Mouse (Mus musculus) kidney, embryonic 15.5 days (tissue): ENCODE measurements around the gene Tmem254a. TPM values are rescaled to one million over a fixed set of nuclear protein-coding genes. Genes with fewer than 3 reads are reported as not detected.
A peak's percentile ranks its signal among the peaks of the same experiment; 100 is the strongest.
"Not testable (repeated sequence)": the region's sequence is repeated elsewhere in the genome, so short reads cannot be mapped to it uniquely, and the experiment has no call there.

Experiments
- ATAC-seq: fragments of 200-750 bp; cut with Nextera tagmentation; replicated peaks from 2 replicates; pipeline ENCODE4 v1.8.0; 2017; ENCODE audit warnings: moderate TSS enrichment; ENCODE audit not compliant: low FRiP score
- H3K27ac ChIP-seq: fragments of 300-500 bp; sonication (generic); 2 replicates; pipeline ENCODE4 v1.5.1; 2015; ENCODE audit warnings: mild to moderate bottlenecking, inconsistent platforms
- H3K27me3 ChIP-seq: fragments of 300-500 bp; sonication (generic); 2 replicates; pipeline ENCODE4 v1.6.1; 2015; ENCODE audit warnings: inconsistent platforms
- H3K36me3 ChIP-seq: fragments of 300-500 bp; sonication (generic); 2 replicates; pipeline ENCODE4 v1.6.1; 2015; ENCODE audit warnings: inconsistent platforms
- H3K4me1 ChIP-seq: fragments of 300-500 bp; sonication (generic); 2 replicates; pipeline ENCODE4 v1.6.1; 2015; ENCODE audit warnings: inconsistent platforms
- H3K4me2 ChIP-seq: fragments of 300-500 bp; sonication (generic); 2 replicates; pipeline ENCODE4 v1.6.1; 2015; ENCODE audit warnings: moderate library complexity, mild to moderate bottlenecking, inconsistent platforms
- H3K4me3 ChIP-seq: fragments of 300-500 bp; sonication (generic); replicated peaks from 2 replicates; pipeline ENCODE4 v1.5.1; 2015; ENCODE audit warnings: mild to moderate bottlenecking, inconsistent platforms
- H3K9ac ChIP-seq: fragments of 300-500 bp; sonication (generic); 2 replicates; pipeline ENCODE4 v1.6.1; 2015; ENCODE audit warnings: mild to moderate bottlenecking, inconsistent platforms
- H3K9me3 ChIP-seq: fragments of 300-500 bp; sonication (generic); replicated peaks from 2 replicates; pipeline ENCODE4 v1.6.1; 2016; ENCODE audit warnings: inconsistent platforms
- WGBS: fragments of 180-500 bp; shearing (Covaris S2); methylation state at CpG from one replicate; pipeline ENCODE4 v1.1.7; 2015; ENCODE audit warnings: mixed read lengths; 5-methylcytosine and 5-hydroxymethylcytosine counted together
- polyA plus RNA-seq: library from polyadenylated mRNA; unstranded; fragments of >200 nt; fragmentation: Nextera tagmentation; extraction: Ambion mirVana; gene quantifications from 2 replicates; pipeline ENCODE4 v1.2.1, GENCODE M21; 2015

Tmem254a gene
- 3.3 and 4.1 TPM in 2 replicates for polyA plus RNA-seq

- ATAC-seq: peak; percentile 82; the same call in 1 of the 2 replicates
Observed at GRCm38 (mm10) chr14:25927562-25927881, at the start of gene Tmem254a. Gene Tmem254a, minus strand, starts transcription at chr14:25927672.

GRCm38 (mm10) chr14:25957861-25958260, 30.4 kb upstream of the Tmem254a start:
- WGBS: no CpG with 5 or more reads among the region's 3 CpGs
- not testable (repeated sequence) for H3K4me1 ChIP-seq, H3K27me3 ChIP-seq, H3K4me3 ChIP-seq, H3K9me3 ChIP-seq, ATAC-seq, H3K9ac ChIP-seq, H3K36me3 ChIP-seq, H3K27ac ChIP-seq, H3K4me2 ChIP-seq

More at GRCm38 (mm10) chr14:25927562-25927881, at the start of gene Tmem254a:
- no CpG with 5 or more reads among the region's 10 CpGs for WGBS
- H3K4me3 ChIP-seq, H3K36me3 ChIP-seq, H3K9me3 ChIP-seq, H3K9ac ChIP-seq, H3K27ac ChIP-seq, H3K4me1 ChIP-seq, H3K4me2 ChIP-seq, H3K27me3 ChIP-seq: not testable (repeated sequence)

GRCm38 (mm10) chr14:25938004-25938403, 10.5 kb upstream of the Tmem254a start, which contains the start of gene Cphx1:
Gene Cphx1, plus strand, starts transcription at chr14:25938304.
- no CpG with 5 or more reads among the region's 8 CpGs for WGBS
- not testable (repeated sequence) for H3K4me2 ChIP-seq, H3K27me3 ChIP-seq, ATAC-seq, H3K4me1 ChIP-seq, H3K9me3 ChIP-seq, H3K27ac ChIP-seq, H3K9ac ChIP-seq, H3K36me3 ChIP-seq, H3K4me3 ChIP-seq

- WGBS: no CpG with 5 or more reads among the region's 5 CpGs
- H3K27ac ChIP-seq, H3K27me3 ChIP-seq, H3K36me3 ChIP-seq, H3K4me2 ChIP-seq, ATAC-seq, H3K9ac ChIP-seq, H3K4me1 ChIP-seq, H3K4me3 ChIP-seq, H3K9me3 ChIP-seq: not testable (repeated sequence)
Observed at GRCm38 (mm10) chr14:25936867-25937630, 9.6 kb upstream of the Tmem254a start.

- not testable (repeated sequence) for H3K4me1 ChIP-seq, H3K4me2 ChIP-seq, H3K9ac ChIP-seq, H3K9me3 ChIP-seq, H3K4me3 ChIP-seq, H3K36me3 ChIP-seq, H3K27ac ChIP-seq, H3K27me3 ChIP-seq
- WGBS: no CpG with 5 or more reads among the region's 44 CpGs
- peak; percentile 88 for ATAC-seq
Observed at GRCm38 (mm10) chr14:25926814-25927561, 484 bp downstream of the Tmem254a start.

- not testable (repeated sequence) for ATAC-seq, H3K36me3 ChIP-seq, H3K27me3 ChIP-seq, H3K4me1 ChIP-seq, H3K9ac ChIP-seq, H3K27ac ChIP-seq, H3K4me3 ChIP-seq, H3K4me2 ChIP-seq, H3K9me3 ChIP-seq
- WGBS: no CpG with 5 or more reads among the region's 5 CpGs
Observed at GRCm38 (mm10) chr14:25918427-25919170, 8.9 kb downstream of the Tmem254a start.

- not testable (repeated sequence) for H3K4me1 ChIP-seq, H3K36me3 ChIP-seq, H3K4me3 ChIP-seq, H3K27me3 ChIP-seq, H3K9ac ChIP-seq, H3K9me3 ChIP-seq, H3K4me2 ChIP-seq, H3K27ac ChIP-seq, ATAC-seq
- WGBS: no CpG with 5 or more reads among the region's 8 CpGs
Observed at GRCm38 (mm10) chr14:25908976-25909375, 18.5 kb downstream of the Tmem254a start.

GRCm38 (mm10) chr14:25907272-25907671, 20.2 kb downstream of the Tmem254a start:
- no CpG with 5 or more reads among the region's 9 CpGs for WGBS
- H3K4me3 ChIP-seq, H3K36me3 ChIP-seq, H3K9ac ChIP-seq, ATAC-seq, H3K9me3 ChIP-seq, H3K4me2 ChIP-seq, H3K27ac ChIP-seq, H3K4me1 ChIP-seq, H3K27me3 ChIP-seq: not testable (repeated sequence)

GRCm38 (mm10) chr14:25905243-25905642, 22.2 kb downstream of the Tmem254a start:
- H3K36me3 ChIP-seq, H3K27ac ChIP-seq, H3K4me2 ChIP-seq, H3K9me3 ChIP-seq, H3K9ac ChIP-seq, ATAC-seq, H3K4me3 ChIP-seq, H3K4me1 ChIP-seq, H3K27me3 ChIP-seq: not testable (repeated sequence)
- 80% methylated on average over 1 of the region's 5 CpGs for WGBS

GRCm38 (mm10) chr14:25903000-25903399, 24.5 kb downstream of the Tmem254a start, which contains the start of gene Plac9a:
Gene Plac9a, minus strand, starts transcription at chr14:25903100.
- not testable (repeated sequence) for H3K36me3 ChIP-seq, H3K9me3 ChIP-seq, H3K27ac ChIP-seq, H3K27me3 ChIP-seq, ATAC-seq, H3K9ac ChIP-seq, H3K4me2 ChIP-seq, H3K4me3 ChIP-seq, H3K4me1 ChIP-seq
- WGBS: no CpG with 5 or more reads among the region's 10 CpGs

GRCm38 (mm10) chr14:25895686-25896085, 31.8 kb downstream of the Tmem254a start:
- H3K4me3 ChIP-seq, ATAC-seq, H3K36me3 ChIP-seq, H3K27ac ChIP-seq, H3K4me2 ChIP-seq, H3K4me1 ChIP-seq, H3K9ac ChIP-seq, H3K27me3 ChIP-seq, H3K9me3 ChIP-seq: not testable (repeated sequence)
- no CpG with 5 or more reads among the region's 7 CpGs for WGBS

GRCm38 (mm10) chr14:25894566-25894965, 32.9 kb downstream of the Tmem254a start:
- not testable (repeated sequence) for H3K9ac ChIP-seq, H3K27me3 ChIP-seq, H3K27ac ChIP-seq, ATAC-seq, H3K9me3 ChIP-seq, H3K4me3 ChIP-seq, H3K4me1 ChIP-seq, H3K36me3 ChIP-seq, H3K4me2 ChIP-seq
- WGBS: no CpG with 5 or more reads among the region's 3 CpGs
